Mouse (Mus musculus) brown adipose tissue, adult 24 weeks (tissue): ENCODE data around the gene Scpep1. TPM values are rescaled to one million over a fixed set of nuclear protein-coding genes. Genes with fewer than 3 reads are reported as not detected.

Experiments used
- H3K27ac ChIP-seq: fragments of 200-500 bp; replicated peaks from 2 replicates; pipeline ENCODE4 v1.5.1; 2012; ENCODE audit warnings: low read depth, mild to moderate bottlenecking, low read length
- H3K4me1 ChIP-seq: fragments of 200-500 bp; 2 replicates; pipeline ENCODE4 v1.6.1; 2012; ENCODE audit warnings: low read length, mixed read lengths; ENCODE audit not compliant: control insufficient read depth, insufficient read depth, insufficient read length
- H3K4me3 ChIP-seq: fragments of 200-500 bp; 2 replicates; pipeline ENCODE4 v1.5.1; 2012; ENCODE audit warnings: low read depth, mild to moderate bottlenecking, low read length, moderate library complexity; ENCODE audit not compliant: insufficient read depth
- polyA plus RNA-seq: library from polyadenylated mRNA; stranded (reverse); fragments of >200 nt; gene quantifications from 2 replicates; pipeline ENCODE4 v1.2.4, GENCODE M21; 2012; ENCODE audit not compliant: missing spikeins, insufficient read depth, insufficient read length

The Scpep1 gene
- polyA plus RNA-seq, 1 experiment = 57.0 TPM

DNA sequence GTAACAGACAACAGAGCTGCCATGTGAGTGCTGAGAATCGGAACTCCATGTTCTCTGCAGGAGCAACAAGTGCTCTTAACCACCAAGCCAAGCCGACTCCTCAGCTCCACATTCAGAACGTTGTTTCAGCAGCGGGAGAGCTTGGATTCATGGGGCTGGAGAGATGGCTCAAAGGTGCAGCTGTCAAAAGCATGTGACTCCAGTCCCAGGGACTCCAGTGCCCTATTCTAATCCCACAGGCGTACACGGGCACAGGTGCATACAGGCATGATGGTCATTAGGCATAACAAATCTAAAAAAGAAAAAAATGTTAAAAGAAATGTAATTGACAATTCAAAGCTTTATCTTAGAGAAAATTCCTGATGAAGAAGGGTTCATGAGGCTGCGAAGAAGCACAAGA, 37.9 kb upstream of the Scpep1 start:
- peaks cover 5% of the 10 kb centered on the region; the same call in 1 of the 2 replicates for H3K4me1 ChIP-seq
- no peak overlapping the region for H3K4me3 ChIP-seq
- H3K27ac ChIP-seq = no peak overlapping the region

GRCm38 (mm10) chr11:88989530-88989929, 34.3 kb upstream of the Scpep1 start:
- Histone ChIP-seq H3K4me1 (no peaks in the 10 kb centered on the region), H3K27ac (no peak overlapping the region), H3K4me3 (no peak overlapping the region)

DNA sequence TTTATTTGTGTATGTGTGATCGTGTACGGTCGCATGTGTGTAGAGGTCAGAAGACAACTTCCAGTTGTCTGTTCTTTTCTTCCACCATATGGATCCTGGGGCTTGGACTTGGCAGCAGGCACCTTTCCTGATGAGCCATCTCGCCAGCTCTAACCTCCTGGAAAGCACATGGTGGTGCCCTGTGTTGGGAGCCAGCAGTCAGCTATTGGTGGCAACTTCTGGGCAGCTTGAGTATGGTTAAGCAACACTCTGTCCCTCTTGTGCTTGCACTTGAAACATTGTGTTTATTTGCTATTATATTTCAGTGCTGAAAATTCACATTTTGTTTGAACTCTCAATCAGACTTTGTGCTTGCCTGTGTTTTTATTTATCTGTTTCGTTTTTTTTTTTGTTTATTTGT, 33.7 kb upstream of the Scpep1 start:
- Histone ChIP-seq H3K4me3 (no peak overlapping the region), H3K27ac (no peak overlapping the region), H3K4me1 (no peaks in the 10 kb centered on the region)

GRCm38 (mm10) chr11:88986616-88987015, 31.4 kb upstream of the Scpep1 start:
- Histone ChIP-seq H3K27ac (no peak overlapping the region), H3K4me1 (no peaks in the 10 kb centered on the region), H3K4me3 (no peak overlapping the region)

DNA sequence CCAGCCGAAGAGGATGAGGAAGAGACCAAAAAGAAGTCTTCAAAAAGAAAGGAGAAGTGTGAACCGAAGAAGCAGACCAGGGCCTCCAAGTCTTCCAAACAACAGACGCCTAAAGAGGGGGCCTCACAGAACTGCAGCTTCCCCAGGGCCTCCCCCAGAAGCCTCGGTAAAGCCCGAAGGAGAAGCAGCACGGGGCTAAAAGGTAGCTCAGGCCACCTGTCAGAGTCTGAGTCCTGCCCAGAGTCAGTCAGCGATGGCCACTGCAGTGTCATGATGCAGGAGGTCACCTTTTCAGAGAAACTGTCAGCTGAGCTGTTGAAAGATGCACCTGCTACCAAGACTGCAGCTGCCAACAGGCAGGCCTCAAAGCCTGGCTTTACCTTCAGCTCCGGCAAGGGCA, 26.1 kb upstream of the Scpep1 start:
- Histone ChIP-seq H3K27ac (no peak overlapping the region), H3K4me3 (no peak overlapping the region), H3K4me1 (no peaks in the 10 kb centered on the region)

- Histone ChIP-seq H3K4me3 (no peak overlapping the region), H3K27ac (no peak overlapping the region), H3K4me1 (peaks cover 4% of the 10 kb centered on the region; the same call in 1 of the 2 replicates)
Measured at GRCm38 (mm10) chr11:88977188-88977587, 21.9 kb upstream of the Scpep1 start.

DNA sequence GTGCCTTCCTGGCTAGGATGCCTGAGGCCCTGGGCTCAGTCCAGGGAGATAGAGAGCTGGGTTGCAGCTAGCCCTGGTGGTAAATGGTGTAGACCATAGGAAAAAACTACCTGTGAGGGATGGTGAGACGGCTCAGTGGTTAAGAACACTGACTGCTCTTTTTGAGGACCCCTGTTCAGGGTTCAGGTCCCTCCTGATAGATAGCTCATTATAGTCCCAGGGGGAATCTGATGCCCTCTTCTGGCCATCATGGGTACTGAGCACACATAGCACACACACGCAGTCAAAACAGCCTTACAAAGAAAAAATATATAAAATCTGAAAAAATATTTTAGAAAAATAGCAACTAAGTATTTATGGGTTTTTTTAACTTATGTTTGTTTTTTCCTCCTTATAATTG, 21.1 kb upstream of the Scpep1 start:
- peaks cover 4% of the 10 kb centered on the region; the same call in 1 of the 2 replicates for H3K4me1 ChIP-seq
- no peak overlapping the region for H3K27ac ChIP-seq
- H3K4me3 ChIP-seq = no peak overlapping the region

- Histone ChIP-seq H3K4me3 (peak overlapping the region; percentile 88), H3K27ac (peak overlapping the region; percentile 75), H3K4me1 (peaks cover 4% of the 10 kb centered on the region; the same call in 1 of the 2 replicates)
Measured at GRCm38 (mm10) chr11:88973776-88974701, 18.8 kb upstream of the Scpep1 start.

- no peak within 1 kb of the TSS for H3K4me3 ChIP-seq
- no peak within 1 kb of the TSS for H3K27ac ChIP-seq
- H3K4me1 ChIP-seq = peaks cover 4% of the 10 kb centered on the region; the same call in 1 of the 2 replicates
Measured at GRCm38 (mm10) chr11:88970202-88970732, 15.0 kb upstream of the Scpep1 start, which contains the start of gene Coil. Gene Coil (plus strand): TSS chr11:88970252.

GRCm38 (mm10) chr11:88966881-88967361, 11.7 kb upstream of the Scpep1 start, which contains the start of gene Elobl:
Gene Elobl (minus strand): TSS chr11:88966931.
- H3K27ac ChIP-seq = no peak within 1 kb of the TSS
- no peak within 1 kb of the TSS for H3K4me3 ChIP-seq
- H3K4me1 ChIP-seq = no peaks in the 10 kb centered on the region

DNA sequence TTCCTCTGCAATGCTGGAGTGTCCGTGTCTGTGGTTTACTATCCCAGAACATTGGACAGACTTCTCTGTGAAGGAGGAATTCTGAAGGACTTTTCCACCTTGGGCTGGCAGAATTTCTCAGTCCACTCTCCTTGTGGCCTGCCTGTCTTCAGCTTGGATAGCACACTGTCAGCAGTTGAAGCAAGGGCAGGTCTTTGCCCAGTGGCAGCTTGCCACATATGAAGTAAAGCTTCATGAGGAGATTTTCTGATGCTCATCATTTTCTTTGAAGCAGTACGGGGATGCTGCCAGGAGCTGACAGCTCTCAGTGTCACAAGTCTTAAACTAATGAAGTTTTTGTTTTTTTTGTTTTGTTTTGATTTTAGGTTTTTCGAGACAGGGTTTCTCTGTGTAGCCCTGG, 3.6 kb upstream of the Scpep1 start:
- no peak overlapping the region for H3K27ac ChIP-seq
- H3K4me1 ChIP-seq = no peaks in the 10 kb centered on the region
- no peak overlapping the region for H3K4me3 ChIP-seq

- Histone ChIP-seq H3K4me3 (peak overlapping the region; percentile 70), H3K4me1 (no peaks in the 10 kb centered on the region; the same call in 1 of the 2 replicates), H3K27ac (peak overlapping the region; percentile 41)
Measured at GRCm38 (mm10) chr11:88954803-88955202, 462 bp downstream of the Scpep1 start.

GRCm38 (mm10) chr11:88953582-88953981, 1.7 kb downstream of the Scpep1 start:
- H3K4me1 ChIP-seq = no peaks in the 10 kb centered on the region; the same call in 1 of the 2 replicates
- no peak overlapping the region for H3K4me3 ChIP-seq
- H3K27ac ChIP-seq = no peak overlapping the region

- no peak overlapping the region for H3K4me3 ChIP-seq
- H3K4me1 ChIP-seq = no peaks in the 10 kb centered on the region; the same call in 1 of the 2 replicates
- H3K27ac ChIP-seq = no peak overlapping the region
Measured at GRCm38 (mm10) chr11:88952117-88952516, 3.1 kb downstream of the Scpep1 start.

DNA sequence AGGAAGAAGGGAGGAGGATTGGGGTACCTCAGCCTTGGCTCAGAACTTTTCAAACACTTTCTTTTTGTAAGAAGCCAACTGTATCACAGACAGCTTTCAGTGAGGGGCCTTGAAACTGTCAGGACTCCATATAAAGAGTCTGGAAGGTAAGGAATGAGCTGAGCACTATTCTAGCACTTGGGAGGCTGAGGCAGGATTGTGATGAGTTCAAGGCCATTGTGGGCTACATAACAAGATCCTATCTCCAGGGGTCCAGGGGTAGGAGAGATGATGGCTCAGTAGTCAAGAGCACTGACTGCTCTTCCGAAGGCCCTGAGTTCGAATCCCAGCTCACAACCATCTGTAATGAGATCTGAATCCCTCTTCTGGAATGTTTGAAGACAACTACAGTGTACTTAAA, 3.7 kb downstream of the Scpep1 start:
- Histone ChIP-seq H3K4me1 (no peaks in the 10 kb centered on the region; the same call in 1 of the 2 replicates), H3K27ac (no peak overlapping the region), H3K4me3 (no peak overlapping the region)
